ENCODE assay signal across 8 mouse cellular contexts in genomic region chr9:107602068-107602648, GRCm38 (mm10). TPM values are rescaled to one million over a fixed set of nuclear protein-coding genes. Genes with fewer than 3 reads are reported as not detected.
DNase-seq lines count a peak whose midpoint lies in the region; ATAC-seq lines count a peak whose summit lies in the region.

No protein-coding gene starts in this region.

- H3K4me2 ChIP-seq in hindbrain, embryonic 15.5 days: no peak overlapping the region

- 0 out of 2 replicates have a peak overlapping the region, but pooled peaks have one; percentile 12 for H3K27ac ChIP-seq in hindbrain, embryonic 15.5 days (replicated peaks)

- ATAC-seq in common myeloid progenitor, adult 5-6 weeks (replicated peaks; ENCODE audit: low read depth, poor library complexity, severe bottlenecking): peak; percentile 87
- ATAC-seq in hindbrain, embryonic 15.5 days (ENCODE audit: low FRiP score, low read depth): peak; percentile 68; the same call in 1 of the 2 replicates

- H3K36me3 ChIP-seq in hindbrain, embryonic 15.5 days: no peaks in the 10 kb centered on the region

- H3K9me3 ChIP-seq in hindbrain, embryonic 15.5 days: no peaks in the 10 kb centered on the region

- peaks cover 11% of the 10 kb centered on the region for H3K4me1 ChIP-seq in hindbrain, embryonic 15.5 days (replicated peaks)

- peak; percentile 91 for DNase-seq in ZHBTc4 (ENCODE audit: low read depth, low spot score)
- DNase-seq in gastrocnemius, adult 18-20 months (ENCODE audit: low spot score): peak; percentile 95
- peak; percentile 86 to 90 for DNase-seq in layer of hippocampus, postnatal 36 days
- peak; percentile 95 for DNase-seq in lung, postnatal 36 days
- DNase-seq in retina, embryonic 14.5 days (ENCODE audit: low spot score): peak; percentile 97
- DNase-seq in thymus, postnatal 36 days: peak; percentile 85 to 93

- no peaks in the 10 kb centered on the region for H3K27me3 ChIP-seq in hindbrain, embryonic 15.5 days

- no peak overlapping the region for H3K4me3 ChIP-seq in hindbrain, embryonic 15.5 days

- H3K9ac ChIP-seq in hindbrain, embryonic 15.5 days: no peak overlapping the region

- 11% methylated on average over 10 of the region's 10 CpGs for WGBS in hindbrain, embryonic 15.5 days

RNA-seq across cellular contexts. Expression of gene Sema3b, which starts 6.9 kb away (rescaled TPM):
- total RNA-seq in common myeloid progenitor, adult 5-6 weeks (2017): not detected in 2 replicates
- 10 to 100 TPM; 11.0 to 11.4 TPM for total RNA-seq in gastrocnemius, adult 18-20 months (2021)
- 4.6 and 5.1 TPM in 2 replicates for polyA plus RNA-seq in hindbrain, embryonic 15.5 days (2015; fragmentation: Nextera tagmentation; extraction: Ambion mirVana)
- total RNA-seq in layer of hippocampus, postnatal 36 days (2021): 1 to 10 TPM; 1.7 to 2.2 TPM

RNA-seq across cellular contexts. Expression of gene Ifrd2, which starts 14.7 kb away (rescaled TPM):
- total RNA-seq in common myeloid progenitor, adult 5-6 weeks (2017): 59.3 and 59.7 TPM in 2 replicates
- total RNA-seq in gastrocnemius, adult 18-20 months (2021): 10 to 100 TPM; 44.6 to 49.7 TPM
- polyA plus RNA-seq in hindbrain, embryonic 15.5 days (2015; fragmentation: Nextera tagmentation; extraction: Ambion mirVana): 16.3 and 17.3 TPM in 2 replicates
- 10 to 100 TPM; 11.2 to 13.8 TPM for total RNA-seq in layer of hippocampus, postnatal 36 days (2021)

RNA-seq across cellular contexts. Expression of gene Hyal3, which starts 21.5 kb away (rescaled TPM):
- total RNA-seq in common myeloid progenitor, adult 5-6 weeks (2017): 0.87 and 3.9 TPM in 2 replicates
- total RNA-seq in gastrocnemius, adult 18-20 months (2021): under 1 TPM; 0.19 to 0.23 TPM
- polyA plus RNA-seq in hindbrain, embryonic 15.5 days (2015; fragmentation: Nextera tagmentation; extraction: Ambion mirVana): 1.8 and 2.2 TPM in 2 replicates
- 1 to 10 TPM; 1.3 to 1.8 TPM for total RNA-seq in layer of hippocampus, postnatal 36 days (2021)

RNA-seq across cellular contexts. Expression of gene Naa80, which starts 23.5 kb away (rescaled TPM):
- total RNA-seq in common myeloid progenitor, adult 5-6 weeks (2017): 13.3 TPM in 2 replicates
- total RNA-seq in gastrocnemius, adult 18-20 months (2021): 10 to 100 TPM; 14.0 to 15.3 TPM
- 17.6 and 19.5 TPM in 2 replicates for polyA plus RNA-seq in hindbrain, embryonic 15.5 days (2015; fragmentation: Nextera tagmentation; extraction: Ambion mirVana)
- total RNA-seq in layer of hippocampus, postnatal 36 days (2021): 10 to 100 TPM; 13.5 to 13.8 TPM

RNA-seq across cellular contexts. Expression of gene Hyal1, which starts 25.4 kb away (rescaled TPM):
- total RNA-seq in common myeloid progenitor, adult 5-6 weeks (2017): 0.53 and 1.2 TPM in 2 replicates
- 1 to 10 TPM; 1.4 to 1.5 TPM for total RNA-seq in gastrocnemius, adult 18-20 months (2021)
- polyA plus RNA-seq in hindbrain, embryonic 15.5 days (2015; fragmentation: Nextera tagmentation; extraction: Ambion mirVana): 7.5 and 8.4 TPM in 2 replicates
- 1 to 10 TPM; 6.5 to 6.7 TPM for total RNA-seq in layer of hippocampus, postnatal 36 days (2021)
